Mouse (Mus musculus) embryonic facial prominence, embryonic 11.5 days (tissue): Measurements from ENCODE around the gene Bhlha15. TPM values are rescaled to one million over a fixed set of nuclear protein-coding genes. Genes with fewer than 3 reads are reported as not detected.

ENCODE experiments used
- ATAC-seq: fragments of 200-750 bp; cut with Nextera tagmentation; replicated peaks from 2 replicates; pipeline ENCODE4 v1.8.0; 2017; ENCODE audit warnings: low read depth; ENCODE audit not compliant: insufficient number of reproducible peaks, low FRiP score, low TSS enrichment
- DNase-seq: peaks from one replicate; pipeline ENCODE4 v3.0.0-alpha.2; 2015; ENCODE audit warnings: low spot score
- H3K27ac ChIP-seq: fragments of 300-500 bp; sonication (generic); replicated peaks from 2 replicates; pipeline ENCODE4 v1.5.1; 2014; ENCODE audit warnings: mild to moderate bottlenecking, low read depth, low read length, control low read depth
- H3K27me3 ChIP-seq: fragments of 300-500 bp; sonication (generic); 2 replicates; pipeline ENCODE4 v1.6.1; 2014; ENCODE audit warnings: mild to moderate bottlenecking, low read length, moderate library complexity, mixed read lengths; ENCODE audit not compliant: control insufficient read depth, insufficient read depth
- H3K36me3 ChIP-seq: fragments of 300-500 bp; sonication (generic); replicated peaks from 2 replicates; pipeline ENCODE4 v1.6.1; 2014; ENCODE audit warnings: low read depth, mild to moderate bottlenecking, low read length, moderate library complexity, mixed read lengths; ENCODE audit not compliant: control insufficient read depth, insufficient read depth
- H3K4me1 ChIP-seq: fragments of 300-500 bp; sonication (generic); 2 replicates; pipeline ENCODE4 v1.6.1; 2014; ENCODE audit warnings: low read length, mixed read lengths; ENCODE audit not compliant: control insufficient read depth, insufficient read depth
- H3K4me2 ChIP-seq: fragments of 300-500 bp; sonication (generic); 2 replicates; pipeline ENCODE4 v1.6.1; 2014; ENCODE audit warnings: low read depth, mild to moderate bottlenecking, control low read depth, low read length, moderate library complexity
- H3K4me3 ChIP-seq: fragments of 300-500 bp; sonication (generic); 2 replicates; pipeline ENCODE4 v1.5.1; 2014; ENCODE audit warnings: low read depth, low read length, control low read depth
- H3K9ac ChIP-seq: fragments of 300-500 bp; sonication (generic); replicated peaks from 2 replicates; pipeline ENCODE4 v1.6.1; 2014; ENCODE audit warnings: mild to moderate bottlenecking, control low read depth, low read length
- H3K9me3 ChIP-seq: fragments of 300-500 bp; sonication (generic); replicated peaks from 2 replicates; pipeline ENCODE4 v1.6.1; 2016; ENCODE audit warnings: mild to moderate bottlenecking, low read length, inconsistent platforms, mixed read lengths; ENCODE audit not compliant: control insufficient read depth
- WGBS: fragments of 180-500 bp; shearing (Covaris S2); extraction: QIAGEN DNeasy Blood & Tissue Kit; methylation state at CpG from one replicate; pipeline ENCODE4 v1.1.7; 2014; 5-methylcytosine and 5-hydroxymethylcytosine counted together
- polyA plus RNA-seq: library from polyadenylated mRNA; unstranded; fragments of >200 nt; fragmentation: Nextera tagmentation; extraction: Ambion mirVana; gene quantifications from 2 replicates; pipeline ENCODE4 v1.2.1, GENCODE M21; 2014

Bhlha15 gene
- polyA plus RNA-seq = 0.07 and 0.11 TPM in 2 replicates

DNA sequence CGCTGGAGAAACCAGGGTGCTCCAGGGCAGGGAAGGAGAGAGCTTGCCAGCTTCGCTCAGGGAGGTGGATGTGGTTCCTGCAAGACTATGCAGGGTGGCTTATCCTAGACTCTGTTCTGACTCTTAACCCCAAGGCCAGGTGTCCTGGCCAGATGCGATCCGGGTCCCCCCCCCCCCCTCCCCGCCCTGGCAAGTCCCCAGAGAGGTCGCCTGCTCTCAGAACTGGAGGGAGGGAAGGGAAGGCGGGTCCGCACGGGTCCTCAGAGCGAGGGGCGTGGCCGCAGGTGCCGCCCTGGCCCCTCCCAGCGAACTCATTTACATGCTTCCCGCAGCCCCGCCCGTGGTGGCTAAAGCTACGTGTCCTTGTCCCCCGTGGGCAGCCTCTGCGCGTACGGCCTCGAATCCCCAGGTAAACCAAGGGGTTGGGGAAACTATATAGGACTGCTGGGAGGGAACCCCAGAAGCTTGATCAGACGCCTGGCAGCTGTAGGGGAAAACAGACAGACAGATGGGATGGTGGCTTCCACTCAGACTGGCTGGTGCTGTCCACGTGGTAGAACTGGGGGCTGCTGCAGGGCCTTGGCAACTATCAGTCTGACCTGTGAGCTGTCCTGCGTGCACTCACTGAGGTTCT, at the start of gene Bhlha15:
Gene Bhlha15 (plus strand): TSS at position 337 of the 634 bp plus-strand sequence.
- Histone ChIP-seq H3K27ac (no peak within 1 kb of the TSS), H3K4me3 (peak within 1 kb of the TSS; percentile 19; the same call in 1 of the 2 replicates), H3K4me1 (no peaks in the 10 kb centered on the region; the same call in none of the 2 replicates), H3K4me2 (peak within 1 kb of the TSS; percentile 68), H3K36me3 (no peaks in the 10 kb centered on the region), H3K9ac (no peak within 1 kb of the TSS; the same call in 1 of the 2 replicates), H3K9me3 (no peaks in the 10 kb centered on the region), H3K27me3 (no peaks in the 10 kb centered on the region)
- DNase-seq = peak; percentile 60
- 3% methylated on average over 24 of the region's 26 CpGs for WGBS
- no peak for ATAC-seq

DNA sequence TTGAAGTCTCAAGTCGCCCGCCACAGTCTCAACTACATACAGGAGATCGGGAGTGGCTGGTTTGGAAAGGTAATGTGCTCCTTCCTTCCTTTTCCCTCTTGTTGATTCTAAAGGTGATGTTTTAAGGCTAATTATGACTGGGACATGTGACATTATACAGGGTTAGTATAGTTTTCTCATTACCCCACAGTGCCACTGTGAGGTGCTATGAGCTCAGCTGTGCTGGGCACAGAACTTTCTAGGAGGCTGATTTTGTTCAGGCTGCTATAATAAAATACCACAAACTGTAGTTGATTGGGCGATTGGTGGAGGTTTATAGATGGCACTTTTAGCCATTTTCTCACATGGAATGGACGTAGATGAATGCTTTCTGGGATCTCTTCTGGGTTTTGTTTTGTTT, 46.6 kb upstream of the Bhlha15 start:
- H3K4me2 ChIP-seq = no peak overlapping the region
- H3K4me3 ChIP-seq = no peak overlapping the region
- H3K9ac ChIP-seq = no peak overlapping the region
- no peaks in the 10 kb centered on the region for H3K9me3 ChIP-seq
- no peaks in the 10 kb centered on the region for H3K27me3 ChIP-seq
- no peak for DNase-seq
- no peak for ATAC-seq
- WGBS = 92% methylated on average over 5 of the region's 5 CpGs
- no peaks in the 10 kb centered on the region for H3K36me3 ChIP-seq
- no peak overlapping the region for H3K27ac ChIP-seq
- H3K4me1 ChIP-seq = no peaks in the 10 kb centered on the region

DNA sequence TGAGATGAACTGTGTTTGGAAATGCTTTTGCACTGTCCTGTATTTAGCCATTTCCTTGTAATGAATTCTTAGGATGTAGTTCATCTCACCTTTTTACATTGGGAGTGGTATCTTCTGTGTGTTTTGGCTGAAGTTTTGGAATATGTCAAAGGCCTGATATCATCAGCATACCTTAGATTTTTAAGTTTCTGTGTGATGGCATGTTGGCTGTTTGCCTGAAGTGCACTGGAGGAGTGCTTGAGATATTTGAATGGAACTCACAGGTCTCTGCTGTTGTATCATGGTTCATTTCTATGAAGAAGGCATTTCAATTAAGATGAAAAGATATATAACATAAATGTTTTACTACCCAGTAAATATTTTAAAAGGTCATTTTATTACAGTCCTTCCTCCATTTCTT, 43.2 kb upstream of the Bhlha15 start:
- H3K27ac ChIP-seq = no peak overlapping the region
- H3K4me1 ChIP-seq = no peaks in the 10 kb centered on the region
- no peak overlapping the region for H3K4me3 ChIP-seq
- DNase-seq (no peak), ATAC-seq (no peak)
- no peak overlapping the region for H3K9ac ChIP-seq
- no peaks in the 10 kb centered on the region for H3K36me3 ChIP-seq
- no peaks in the 10 kb centered on the region for H3K27me3 ChIP-seq
- no peak overlapping the region for H3K4me2 ChIP-seq
- no peaks in the 10 kb centered on the region for H3K9me3 ChIP-seq

- Histone ChIP-seq H3K27ac (no peak overlapping the region), H3K4me2 (no peak overlapping the region), H3K9ac (no peak overlapping the region), H3K4me3 (no peak overlapping the region), H3K27me3 (no peaks in the 10 kb centered on the region), H3K9me3 (no peaks in the 10 kb centered on the region), H3K36me3 (no peaks in the 10 kb centered on the region), H3K4me1 (no peaks in the 10 kb centered on the region)
- DNase-seq (no peak), ATAC-seq (no peak)
- WGBS = 90% methylated on average over 4 of the region's 4 CpGs
Observed at GRCm38 (mm10) chr5:144149530-144149929, 40.6 kb upstream of the Bhlha15 start.

- Histone ChIP-seq H3K27me3 (no peaks in the 10 kb centered on the region), H3K4me2 (no peak overlapping the region), H3K4me3 (no peak overlapping the region), H3K36me3 (no peaks in the 10 kb centered on the region), H3K9ac (no peak overlapping the region), H3K27ac (no peak overlapping the region), H3K4me1 (no peaks in the 10 kb centered on the region), H3K9me3 (no peaks in the 10 kb centered on the region)
- ATAC-seq = no peak
- WGBS = 90% methylated on average over 4 of the region's 4 CpGs
- no peak for DNase-seq
Observed at GRCm38 (mm10) chr5:144151270-144151669, 38.8 kb upstream of the Bhlha15 start.

- H3K4me1 ChIP-seq = no peaks in the 10 kb centered on the region
- H3K9ac ChIP-seq = no peak overlapping the region
- 34% methylated on average over 7 of the region's 7 CpGs for WGBS
- DNase-seq (peak; percentile 83), ATAC-seq (no peak)
- H3K4me2 ChIP-seq = no peak overlapping the region
- no peaks in the 10 kb centered on the region for H3K27me3 ChIP-seq
- H3K27ac ChIP-seq = no peak overlapping the region
- no peaks in the 10 kb centered on the region for H3K36me3 ChIP-seq
- no peak overlapping the region for H3K4me3 ChIP-seq
- no peaks in the 10 kb centered on the region for H3K9me3 ChIP-seq
Observed at GRCm38 (mm10) chr5:144154528-144154927, 35.6 kb upstream of the Bhlha15 start.

DNA sequence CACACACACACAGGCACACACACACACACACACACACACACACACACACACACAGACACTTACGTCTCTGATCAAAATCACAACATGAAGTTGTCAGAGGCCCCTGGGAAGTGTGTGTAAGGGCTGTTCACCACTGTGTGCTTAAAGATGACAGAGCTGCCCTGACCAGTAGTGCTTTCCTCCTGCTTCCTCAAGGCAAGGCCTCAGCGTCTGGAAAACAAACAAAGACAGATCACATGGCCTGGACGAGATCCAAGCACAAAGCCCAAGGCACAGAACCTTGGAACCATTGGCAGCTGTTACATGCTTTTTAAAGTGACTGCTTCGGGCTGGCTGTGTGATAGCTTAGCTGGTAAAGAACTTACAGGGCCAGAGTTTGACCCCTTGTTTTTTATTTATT, 31.5 kb upstream of the Bhlha15 start:
- H3K4me3 ChIP-seq = no peak overlapping the region
- no peak overlapping the region for H3K27ac ChIP-seq
- H3K9ac ChIP-seq = no peak overlapping the region
- H3K4me2 ChIP-seq = no peak overlapping the region
- no peaks in the 10 kb centered on the region for H3K27me3 ChIP-seq
- whole genome bisulfite sequencing = 40% methylated on average over 4 of the region's 4 CpGs
- no peak for ATAC-seq
- no peaks in the 10 kb centered on the region for H3K4me1 ChIP-seq
- peak; percentile 12 for DNase-seq
- H3K36me3 ChIP-seq = no peaks in the 10 kb centered on the region; the same call in 1 of the 2 replicates
- no peaks in the 10 kb centered on the region for H3K9me3 ChIP-seq

DNA sequence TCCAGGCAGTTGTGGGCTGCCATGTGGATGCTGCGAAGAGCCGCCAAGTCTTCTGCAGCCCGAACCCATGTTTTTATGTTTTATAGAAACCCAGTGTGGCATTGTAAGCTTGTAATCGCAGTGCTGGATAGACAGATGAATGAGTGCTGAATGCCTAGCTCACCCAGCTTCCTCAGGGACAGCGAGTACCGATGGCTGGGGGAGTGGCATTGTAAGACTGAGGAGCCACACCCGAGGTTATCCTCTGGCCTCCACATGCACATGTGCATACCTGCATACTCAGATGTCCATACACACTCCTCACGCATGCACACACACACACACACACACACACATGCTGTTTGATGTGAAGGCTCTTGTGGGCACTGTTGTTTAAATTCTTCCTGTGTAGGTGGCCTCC, 30.9 kb upstream of the Bhlha15 start:
- H3K9ac ChIP-seq = no peak overlapping the region
- no peak overlapping the region for H3K27ac ChIP-seq
- no peaks in the 10 kb centered on the region for H3K27me3 ChIP-seq
- ATAC-seq = no peak
- H3K4me3 ChIP-seq = no peak overlapping the region
- no peaks in the 10 kb centered on the region for H3K9me3 ChIP-seq
- 90% methylated on average over 8 of the region's 8 CpGs for WGBS
- H3K4me2 ChIP-seq = no peak overlapping the region
- no peaks in the 10 kb centered on the region for H3K4me1 ChIP-seq
- DNase-seq = no peak
- no peaks in the 10 kb centered on the region; the same call in 1 of the 2 replicates for H3K36me3 ChIP-seq
